Mouse (Mus musculus): Measurements from ENCODE around the gene Tmem183a.

The Tmem183a gene

DNA sequence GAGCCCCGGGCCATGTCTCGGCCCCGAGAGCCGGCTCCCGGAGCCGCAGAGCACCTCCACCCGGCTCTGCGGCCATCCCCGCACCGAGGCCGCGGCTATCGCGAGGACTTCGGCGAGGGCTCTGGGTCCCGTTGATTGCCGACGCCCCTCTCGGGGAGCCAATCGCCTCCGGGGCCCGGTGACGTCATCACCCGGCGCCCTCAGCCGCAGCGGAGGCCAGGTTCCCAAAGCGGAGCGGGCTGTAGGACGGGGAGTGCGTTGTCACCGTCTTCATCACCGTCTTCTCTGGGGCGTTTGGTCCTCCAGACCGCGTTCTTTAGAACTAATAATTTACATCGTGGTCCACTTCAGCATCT lies at the start of gene Tmem183a:
Tmem183a (minus strand) TSS at position 123 of the 356 bp plus-strand sequence.
- DNase-seq (ENCODE audit: low spot score) = peak; percentile 97

DNA sequence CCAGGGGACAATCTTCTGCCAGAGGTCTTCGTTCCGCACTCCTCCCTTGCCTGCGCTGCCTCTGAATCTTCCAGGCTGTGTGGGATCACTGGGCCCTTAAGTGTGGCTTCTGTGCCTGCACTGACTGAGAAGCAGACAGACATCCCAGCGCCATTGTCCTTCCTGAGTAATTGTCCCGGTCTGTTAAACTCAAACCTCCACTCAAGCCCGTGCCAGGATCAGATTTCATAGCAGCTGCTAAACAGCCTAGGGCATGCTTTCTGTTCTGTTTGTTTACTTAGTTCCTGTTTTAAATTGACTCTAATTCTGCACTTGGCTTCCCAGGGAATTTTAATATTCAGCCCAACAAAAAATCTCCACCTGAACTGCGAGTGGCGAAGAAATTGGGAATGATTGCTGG lies 46.3 kb upstream of the Tmem183a start:
- peak; percentile 18 for DNase-seq (ENCODE audit: low spot score)

DNA sequence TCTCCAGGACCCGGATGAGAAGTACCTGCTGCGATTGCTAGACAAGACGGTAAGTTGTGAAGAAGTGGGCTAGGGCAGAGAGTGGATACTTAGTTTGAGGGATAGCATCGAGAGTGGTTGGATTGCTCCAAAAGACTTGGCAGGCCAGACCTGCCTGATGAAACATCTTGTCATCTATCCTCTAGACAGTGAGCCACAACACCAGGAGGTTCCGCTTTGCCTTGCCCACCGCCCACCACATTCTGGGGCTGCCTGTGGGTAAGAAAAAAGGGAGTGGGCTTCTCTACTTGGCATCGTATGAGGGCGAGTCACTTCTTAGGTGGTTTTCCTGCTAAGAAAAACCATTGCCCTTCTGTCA lies 44.6 kb upstream of the Tmem183a start:
- DNase-seq (ENCODE audit: low spot score) = peak; percentile 62

DNA sequence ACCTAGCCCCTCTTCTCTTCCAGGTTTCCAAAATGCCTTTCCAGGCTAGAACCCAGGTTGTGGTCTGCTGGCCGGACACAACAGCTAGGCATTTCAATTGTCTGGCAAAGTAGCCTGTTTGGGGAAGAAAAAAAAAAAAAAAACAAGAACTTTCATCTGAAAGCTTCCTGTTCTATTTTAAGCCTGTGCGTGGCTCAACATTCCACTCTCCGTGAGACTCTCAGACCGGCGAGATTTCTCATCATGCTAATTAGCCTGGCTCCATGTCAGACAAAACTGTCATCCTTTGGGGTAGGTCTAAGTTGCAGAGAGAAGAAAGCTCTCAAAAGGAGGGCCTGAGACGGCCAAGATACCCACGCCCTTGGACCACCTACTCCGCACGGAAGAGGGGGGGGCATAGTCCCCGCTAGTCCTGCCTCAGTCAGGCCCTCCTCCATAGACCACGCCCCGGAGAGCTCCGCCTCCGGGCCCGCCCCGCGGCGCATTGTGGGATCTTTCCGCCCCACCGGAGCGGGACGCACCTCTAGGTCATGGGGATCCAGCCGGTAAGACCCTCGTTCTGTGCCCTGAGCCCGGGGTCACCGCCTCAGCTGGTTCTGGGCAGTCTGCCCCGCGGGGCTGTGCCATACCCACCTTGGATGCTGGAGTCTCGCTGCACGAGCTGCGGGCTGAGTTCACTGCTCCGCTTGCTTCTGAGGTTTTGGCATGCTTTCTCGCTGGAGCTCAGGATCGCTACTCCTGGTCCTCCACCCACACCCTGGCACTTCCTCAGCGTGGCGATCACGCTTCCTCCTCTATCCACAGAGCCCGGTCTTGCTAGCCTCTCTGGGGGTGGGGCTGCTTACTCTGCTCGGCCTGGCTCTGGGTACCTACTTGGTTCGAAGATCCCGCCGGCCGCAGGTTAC lies 44.0 kb upstream of the Tmem183a start, which contains the start of gene Cyb5r1:
Cyb5r1 (plus strand) TSS at position 51 of the 905 bp plus-strand sequence.
- DNase-seq (ENCODE audit: low spot score) = peak; percentile 82

DNA sequence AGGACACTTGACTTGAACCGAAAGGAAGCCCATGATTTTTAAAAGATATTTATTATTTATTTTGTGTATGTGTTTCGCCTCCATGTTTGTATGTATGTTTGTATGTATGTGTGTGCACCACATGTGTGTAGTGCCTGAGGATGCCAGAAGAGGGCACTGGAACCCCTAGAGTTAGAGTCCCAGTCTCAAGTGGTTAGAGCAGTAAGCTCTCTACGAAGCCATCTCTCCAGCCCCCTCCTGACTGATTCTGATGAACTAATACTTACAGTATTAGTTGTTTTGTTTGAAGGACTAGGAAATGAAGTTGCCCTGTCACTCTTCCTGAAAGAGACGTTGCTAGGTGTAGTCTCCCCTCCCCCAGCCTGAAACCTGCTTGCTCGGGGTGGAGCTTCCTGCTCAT lies 38.0 kb upstream of the Tmem183a start:
- peak; percentile 33 for DNase-seq (ENCODE audit: low spot score)

DNA sequence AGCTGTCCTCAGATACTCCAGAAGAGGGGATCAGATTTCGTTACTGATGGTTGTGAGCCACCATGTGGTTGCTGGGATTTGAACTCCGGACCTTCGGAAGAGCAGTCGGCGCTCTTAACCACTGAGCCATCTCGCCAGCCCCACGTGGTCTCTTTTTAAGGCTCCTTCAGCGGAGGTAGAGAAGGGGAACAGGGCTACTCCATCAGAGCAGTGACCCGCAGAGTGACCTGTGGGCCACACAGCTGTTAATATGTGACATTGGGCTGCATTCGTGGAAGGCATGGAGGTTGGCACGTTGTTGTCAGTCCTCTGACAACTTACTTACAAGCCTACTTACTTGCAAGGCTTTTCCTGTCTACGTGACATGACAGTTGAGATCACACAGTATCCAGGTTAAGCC lies 36.4 kb upstream of the Tmem183a start:
- DNase-seq (ENCODE audit: low spot score) = no peak

GRCm38 (mm10) chr1:134393827-134394226 lies 32.0 kb upstream of the Tmem183a start:
- DNase-seq (ENCODE audit: low spot score) = no peak

- DNase-seq (ENCODE audit: low spot score) = no peak
These were observed 23.9 kb upstream of the Tmem183a start, which contains the start of gene 4933406M09Rik for GRCm38 (mm10) chr1:134385666-134386065. Gene 4933406M09Rik, plus strand, starts transcription at chr1:134385940.

- DNase-seq (ENCODE audit: low spot score) = no peak
These were observed 23.4 kb upstream of the Tmem183a start for GRCm38 (mm10) chr1:134385176-134385575.

DNA sequence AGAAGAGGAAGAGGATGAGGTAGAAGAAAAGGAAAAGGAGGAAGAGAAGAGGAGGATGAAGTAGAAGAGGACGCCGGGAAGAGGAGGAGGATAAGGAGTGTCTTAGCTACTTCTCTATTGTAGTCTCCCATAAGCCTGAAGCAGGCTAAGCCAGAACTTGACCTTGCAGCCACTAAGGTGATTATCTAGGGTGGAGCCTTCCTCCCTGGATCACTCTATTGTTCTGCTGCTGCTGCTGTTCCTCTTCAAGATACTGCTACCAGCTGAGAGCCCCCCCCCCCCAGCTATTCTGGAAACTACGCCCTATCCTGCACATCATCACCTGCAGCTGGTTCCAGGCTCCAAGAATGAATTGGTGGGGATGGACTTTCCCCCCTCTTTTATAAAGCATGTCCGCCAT lies 22.8 kb upstream of the Tmem183a start:
- no peak for DNase-seq (ENCODE audit: low spot score)

GRCm38 (mm10) chr1:134381795-134382625 lies 20.2 kb upstream of the Tmem183a start:
- DNase-seq (ENCODE audit: low spot score) = peak; percentile 27

DNA sequence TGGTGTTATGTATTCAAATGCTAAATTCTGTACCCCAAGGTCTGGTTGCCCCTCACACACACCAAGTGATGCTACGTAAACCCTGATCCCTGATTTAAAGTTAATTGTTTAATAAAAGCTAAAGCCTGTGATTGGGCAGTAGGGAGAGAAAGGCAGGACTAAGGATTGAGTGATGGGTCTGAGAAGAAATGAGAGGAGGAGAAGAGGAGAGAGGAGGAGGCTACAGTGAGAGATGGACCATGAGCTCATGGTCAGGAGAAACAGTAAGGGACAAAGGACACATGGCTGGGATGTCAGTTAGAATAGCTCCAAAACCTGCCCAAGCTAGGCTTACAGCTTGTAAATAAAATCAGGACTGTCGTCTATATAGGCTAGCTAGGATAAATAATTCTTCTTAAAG lies 19.3 kb upstream of the Tmem183a start:
- DNase-seq (ENCODE audit: low spot score) = peak; percentile 41

- DNase-seq (ENCODE audit: low spot score) = no peak
These were observed 12.3 kb upstream of the Tmem183a start for GRCm38 (mm10) chr1:134374124-134374523.

- DNase-seq (ENCODE audit: low spot score) = peak; percentile 66
These were observed 7.1 kb upstream of the Tmem183a start for GRCm38 (mm10) chr1:134368777-134369337.

- DNase-seq (ENCODE audit: low spot score) = no peak
These were observed 3.7 kb upstream of the Tmem183a start for GRCm38 (mm10) chr1:134365491-134365890.

DNA sequence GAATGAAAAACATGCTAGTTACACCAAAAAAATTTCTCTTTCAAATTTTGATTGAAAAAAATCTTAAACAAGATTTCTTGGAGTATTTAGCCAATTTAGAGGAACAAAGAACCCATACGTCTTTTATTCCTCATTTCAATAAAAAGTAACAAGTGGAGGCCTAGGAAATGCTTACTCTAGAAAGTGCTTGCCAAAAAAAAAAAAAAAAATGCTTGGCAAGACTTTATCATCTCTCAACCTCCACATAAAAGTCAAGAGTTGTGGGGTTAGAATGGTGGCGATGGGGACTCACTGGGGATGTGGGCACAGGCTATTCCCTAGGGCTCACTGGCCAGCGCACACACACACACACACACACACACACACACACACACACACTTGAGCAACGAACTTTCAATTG lies 1.4 kb upstream of the Tmem183a start:
- no peak for DNase-seq (ENCODE audit: low spot score)

- DNase-seq (ENCODE audit: low spot score) = no peak
These were observed 453 bp downstream of the Tmem183a start for GRCm38 (mm10) chr1:134361195-134361856.

DNA sequence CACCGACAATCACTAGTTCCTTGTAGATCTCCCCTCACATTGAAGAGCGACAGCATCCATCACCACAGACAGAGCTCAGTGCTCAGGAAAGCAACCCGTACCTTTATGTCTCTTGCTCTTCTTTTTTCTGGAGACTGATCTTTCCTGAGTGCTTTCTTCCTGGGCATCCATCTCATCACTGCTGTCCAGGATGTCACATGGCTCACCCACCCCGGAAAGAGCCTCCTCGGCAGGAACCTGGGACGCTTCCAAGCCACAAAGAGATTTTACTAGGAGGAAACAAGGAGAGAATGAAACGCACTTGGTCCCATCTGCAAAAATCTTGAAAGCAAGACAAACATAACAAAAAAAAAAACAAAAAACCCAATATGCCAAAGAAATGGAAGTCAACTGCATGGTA lies 1.1 kb downstream of the Tmem183a start:
- peak; percentile 42 for DNase-seq (ENCODE audit: low spot score)

DNA sequence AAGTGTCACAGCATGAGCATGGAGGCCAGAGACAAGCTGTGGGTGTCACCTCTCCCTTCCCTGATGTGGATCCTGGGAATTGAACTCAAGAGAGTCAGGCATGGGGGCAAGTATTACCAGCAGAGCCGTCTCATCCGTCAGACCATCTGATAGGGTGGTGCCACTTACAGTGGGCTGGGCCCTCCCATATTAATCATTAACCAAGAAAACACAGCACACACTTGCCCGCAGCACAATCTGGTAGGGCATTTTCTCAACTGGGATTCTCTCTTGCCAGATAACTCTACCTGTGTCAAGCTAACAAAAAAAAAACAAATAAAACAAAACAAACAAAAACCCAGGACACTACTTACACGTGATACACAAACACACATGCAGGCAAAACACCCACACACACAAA lies 4.3 kb downstream of the Tmem183a start:
- no peak for DNase-seq (ENCODE audit: low spot score)

DNA sequence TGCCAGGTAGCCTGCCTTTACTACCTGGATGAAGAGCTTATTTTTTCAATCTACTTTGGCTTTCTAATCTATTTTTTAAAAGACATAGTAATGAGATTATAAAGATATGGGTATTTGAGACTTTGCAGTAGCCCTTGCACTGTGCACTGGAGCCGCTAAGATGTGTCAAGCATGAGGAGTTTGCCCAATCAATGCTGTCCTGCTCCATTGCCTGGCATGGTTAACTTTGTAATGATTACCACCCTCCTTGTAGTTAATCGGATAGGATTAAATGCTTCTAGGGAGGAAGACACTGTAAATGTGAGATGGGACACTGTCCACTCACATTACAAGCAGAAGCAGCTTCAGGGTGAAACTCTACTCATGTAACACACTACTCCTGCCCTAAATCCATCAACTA lies 8.5 kb downstream of the Tmem183a start:
- DNase-seq (ENCODE audit: low spot score) = no peak

- DNase-seq (ENCODE audit: low spot score) = peak; percentile 56
These were observed 14.0 kb downstream of the Tmem183a start for GRCm38 (mm10) chr1:134347791-134348190.

DNA sequence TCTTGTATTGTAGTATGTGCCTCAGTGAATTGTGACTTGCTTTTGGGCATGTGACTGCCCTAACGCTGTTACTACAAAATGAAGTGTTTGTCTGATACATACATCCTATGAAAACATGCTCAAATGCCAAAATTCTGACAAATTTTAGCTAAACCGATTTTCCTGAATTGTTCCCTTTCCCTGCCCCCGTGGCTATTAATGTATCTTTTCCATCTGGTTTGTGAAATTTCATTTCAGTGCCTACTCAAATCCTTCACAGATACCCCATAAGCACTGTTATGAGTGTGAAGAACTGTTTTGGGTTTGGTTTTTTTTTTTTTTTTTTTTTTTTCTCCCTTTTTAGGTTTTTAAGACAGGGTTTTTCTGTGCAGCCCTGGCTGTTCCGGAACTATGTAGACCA lies 16.7 kb downstream of the Tmem183a start:
- no peak for DNase-seq (ENCODE audit: low spot score)

All from MN1 (cell line).